Mouse (Mus musculus) right cerebral cortex, postnatal 36 days (tissue): ENCODE data around the gene Mlip.
A peak's percentile ranks its signal among the peaks of the same experiment; 100 is the strongest.
"Not testable (repeated sequence)": the region's sequence is repeated elsewhere in the genome, so short reads cannot be mapped to it uniquely, and the experiment has no call there.

ENCODE experiments used
- DNase-seq, 2 experiments: peaks; one replicate each; pipeline ENCODE4 v3.0.0; 2022; ENCODE audit warnings: low spot score in 2 of 2, mixed read lengths in 1 of 2

Mlip gene

GRCm38 (mm10) chr9:77352432-77353175, at the start of gene Mlip:
Mlip (minus strand) TSS chr9:77352969.
- DNase-seq: no peak

GRCm38 (mm10) chr9:77399801-77400200, 47.0 kb upstream of the Mlip start:
- DNase-seq: no peak

GRCm38 (mm10) chr9:77398856-77399631, 46.3 kb upstream of the Mlip start:
- DNase-seq: no peak

- DNase-seq: no peak
These were observed 44.3 kb upstream of the Mlip start for GRCm38 (mm10) chr9:77397027-77397426.

GRCm38 (mm10) chr9:77391248-77391647, 38.5 kb upstream of the Mlip start:
- no peak for DNase-seq

- no peak for DNase-seq
These were observed 36.2 kb upstream of the Mlip start for GRCm38 (mm10) chr9:77388956-77389355.

GRCm38 (mm10) chr9:77386751-77387150, 34.0 kb upstream of the Mlip start:
- DNase-seq: no peak

- DNase-seq: no peak
These were observed 32.8 kb upstream of the Mlip start for GRCm38 (mm10) chr9:77385611-77386010.

- DNase-seq: no peak
These were observed 31.9 kb upstream of the Mlip start for GRCm38 (mm10) chr9:77384651-77385050.

GRCm38 (mm10) chr9:77383951-77384350, 31.2 kb upstream of the Mlip start:
- DNase-seq: no peak

GRCm38 (mm10) chr9:77382514-77382913, 29.7 kb upstream of the Mlip start:
- no peak for DNase-seq

- peak; percentile 23 to 46 for DNase-seq
These were observed 28.8 kb upstream of the Mlip start for GRCm38 (mm10) chr9:77381565-77381964.

GRCm38 (mm10) chr9:77379625-77380024, 26.9 kb upstream of the Mlip start:
- DNase-seq: peak; percentile 47 to 49

GRCm38 (mm10) chr9:77377696-77378095, 24.9 kb upstream of the Mlip start:
- no peak for DNase-seq

GRCm38 (mm10) chr9:77377082-77377481, 24.3 kb upstream of the Mlip start:
- peak; percentile 17 to 36 for DNase-seq

GRCm38 (mm10) chr9:77376561-77376960, 23.8 kb upstream of the Mlip start:
- DNase-seq: no peak

GRCm38 (mm10) chr9:77370706-77371105, 17.9 kb upstream of the Mlip start:
- no peak for DNase-seq

- DNase-seq: no peak
These were observed 16.5 kb upstream of the Mlip start for GRCm38 (mm10) chr9:77369262-77369661.

- not testable (repeated sequence) for DNase-seq
These were observed 11.9 kb upstream of the Mlip start for GRCm38 (mm10) chr9:77364681-77365080.

- no peak for DNase-seq
These were observed 10.1 kb upstream of the Mlip start for GRCm38 (mm10) chr9:77362906-77363305.

- DNase-seq: no peak
These were observed 7.9 kb upstream of the Mlip start for GRCm38 (mm10) chr9:77360654-77361053.

- DNase-seq: no peak
These were observed 6.7 kb upstream of the Mlip start for GRCm38 (mm10) chr9:77359278-77359973.
